Mouse (Mus musculus) mesoderm, embryonic 11.5 days (tissue): ENCODE data around the gene Aga.
"Not testable (repeated sequence)": the region's sequence is repeated elsewhere in the genome, so short reads cannot be mapped to it uniquely, and the experiment has no call there.

Experiments
- DNase-seq: peaks from one replicate; pipeline ENCODE4 v3.0.0-alpha.2; 2012; ENCODE audit warnings: low read depth, low spot score

The Aga gene

GRCm38 (mm10) chr8:53511551-53512127 lies at the start of gene Aga:
Gene Aga (plus strand): TSS chr8:53511727.
- peak; percentile 93 for DNase-seq

- DNase-seq, result no peak
Measured at GRCm38 (mm10) chr8:53489063-53489462, 22.5 kb upstream of the Aga start.

- no peak for DNase-seq
Measured at GRCm38 (mm10) chr8:53496216-53496615, 15.3 kb upstream of the Aga start.

GRCm38 (mm10) chr8:53496885-53497326 lies 14.6 kb upstream of the Aga start:
- DNase-seq, result no peak

- not testable (repeated sequence) for DNase-seq
Measured at GRCm38 (mm10) chr8:53538049-53538448, 26.5 kb downstream of the Aga start.

- DNase-seq, result no peak
Measured at GRCm38 (mm10) chr8:53539585-53539984, 28.1 kb downstream of the Aga start.

- no peak for DNase-seq
Measured at GRCm38 (mm10) chr8:53562441-53563040, 51.0 kb downstream of the Aga start.

GRCm38 (mm10) chr8:53566223-53566622 lies 54.7 kb downstream of the Aga start:
- DNase-seq, result no peak
